Mouse (Mus musculus) thymus, postnatal 14 days (tissue): ENCODE measurements around the gene Fat4.

ENCODE experiments used
- DNase-seq: peaks from one replicate; pipeline ENCODE4 v3.0.0; 2021

Fat4 gene

GRCm38 (mm10) chr3:38907676-38908425 is 21.1 kb downstream of the Fat4 start:
- no peak for DNase-seq

DNA sequence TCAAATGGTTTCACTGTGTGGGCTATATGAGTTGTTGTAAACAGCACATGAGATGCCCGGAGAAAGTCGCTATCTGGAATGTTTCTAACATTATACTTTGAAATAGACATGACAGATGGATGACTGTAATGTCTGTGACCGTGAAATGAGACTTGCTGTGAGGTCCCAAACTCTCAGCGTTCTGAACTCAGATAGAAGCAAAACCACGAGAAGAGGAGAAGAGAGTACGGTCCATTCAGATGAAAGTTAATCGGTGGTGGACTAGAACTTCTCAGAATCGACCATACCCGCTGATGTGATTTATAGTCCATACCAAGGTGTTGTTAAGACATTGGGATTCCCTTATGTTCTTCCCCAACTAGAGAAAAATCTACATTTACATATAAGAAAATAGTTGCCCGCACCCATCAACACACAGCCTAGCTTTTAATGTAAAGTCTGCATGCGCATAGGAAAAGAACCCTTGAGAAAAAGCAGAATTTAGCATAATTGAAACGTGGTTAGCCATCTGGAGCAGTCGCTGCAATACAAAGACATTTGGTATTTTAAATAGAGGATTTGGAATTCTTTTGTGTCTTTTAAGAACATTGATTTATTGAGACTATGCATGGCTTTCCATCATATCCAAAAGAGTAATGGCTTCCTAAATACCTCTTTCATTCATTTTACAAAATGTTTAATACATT is 21.8 kb downstream of the Fat4 start:
- DNase-seq, result no peak

- no peak for DNase-seq
Measured at GRCm38 (mm10) chr3:38912768-38913487, 26.2 kb downstream of the Fat4 start.

- no peak for DNase-seq
Measured at GRCm38 (mm10) chr3:38913488-38914105, 26.9 kb downstream of the Fat4 start.

- no peak for DNase-seq
Measured at GRCm38 (mm10) chr3:38918926-38919325, 32.2 kb downstream of the Fat4 start.

DNA sequence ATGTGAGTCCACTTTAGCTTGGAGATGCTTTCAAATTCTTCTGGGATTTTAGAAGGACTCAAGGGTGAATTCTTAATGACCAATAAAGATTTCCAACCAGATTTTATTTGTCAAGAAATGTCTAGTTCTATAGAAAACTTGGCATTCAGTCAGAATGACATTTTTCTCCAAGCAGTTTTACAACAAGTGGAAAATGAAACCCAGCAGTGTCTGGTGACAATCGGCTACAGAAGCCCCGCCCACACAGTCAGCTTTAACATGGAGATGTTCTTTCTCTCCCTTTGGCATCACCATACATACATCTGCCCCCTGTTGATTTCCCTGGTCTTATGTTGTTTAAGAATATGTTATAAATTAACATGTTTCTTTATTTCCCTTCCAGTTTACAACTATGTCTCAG is 34.3 kb downstream of the Fat4 start:
- DNase-seq, result no peak

- no peak for DNase-seq
Measured at GRCm38 (mm10) chr3:38923251-38923686, 36.5 kb downstream of the Fat4 start.

DNA sequence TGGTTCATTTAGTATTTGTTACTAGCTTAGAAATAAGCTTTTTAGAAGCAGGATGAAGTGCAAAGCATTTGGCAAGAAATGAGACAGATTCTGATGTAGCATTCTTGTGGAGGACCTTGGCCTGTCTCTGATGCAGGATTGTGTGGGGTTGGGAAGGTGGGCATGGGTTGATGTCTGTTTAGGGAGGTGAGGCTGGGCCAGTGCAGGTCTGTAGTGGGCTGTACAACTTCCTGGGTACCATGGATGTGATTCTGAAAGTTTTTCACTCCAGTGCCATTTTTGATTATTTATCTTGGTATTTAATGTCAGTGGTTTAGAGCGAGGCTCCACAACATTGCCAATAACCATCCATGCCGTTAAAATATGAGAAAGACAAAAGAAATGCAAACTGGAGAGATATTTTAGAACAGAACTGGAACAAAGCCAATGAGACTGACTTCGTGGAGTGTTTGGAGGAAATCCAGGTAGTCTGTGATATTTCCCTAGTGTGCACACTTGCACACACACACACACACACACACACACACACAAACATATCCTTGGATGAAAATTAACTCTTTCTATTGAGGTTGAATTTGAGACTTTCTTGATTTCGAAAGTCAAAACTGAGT is 41.4 kb downstream of the Fat4 start:
- no peak for DNase-seq

DNA sequence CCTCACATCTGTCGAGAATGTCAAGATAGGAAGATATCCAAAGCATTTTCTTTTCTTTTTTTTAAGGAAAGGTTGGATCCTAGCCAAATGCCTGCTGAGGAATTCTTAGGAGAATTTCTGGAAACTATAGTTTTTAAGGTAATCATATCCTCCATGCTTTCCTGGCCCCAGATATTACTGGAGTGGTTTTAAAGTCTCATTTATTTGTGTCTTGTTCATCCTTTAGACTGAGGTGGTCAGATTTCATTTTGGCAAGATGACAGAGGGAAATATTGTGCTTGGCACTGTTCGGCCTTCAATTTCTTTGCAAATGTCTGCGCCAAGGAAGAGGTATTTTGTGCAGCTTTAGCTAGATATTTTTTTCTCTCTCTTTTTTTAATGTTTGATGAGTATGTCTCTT is 42.0 kb downstream of the Fat4 start:
- no peak for DNase-seq

DNA sequence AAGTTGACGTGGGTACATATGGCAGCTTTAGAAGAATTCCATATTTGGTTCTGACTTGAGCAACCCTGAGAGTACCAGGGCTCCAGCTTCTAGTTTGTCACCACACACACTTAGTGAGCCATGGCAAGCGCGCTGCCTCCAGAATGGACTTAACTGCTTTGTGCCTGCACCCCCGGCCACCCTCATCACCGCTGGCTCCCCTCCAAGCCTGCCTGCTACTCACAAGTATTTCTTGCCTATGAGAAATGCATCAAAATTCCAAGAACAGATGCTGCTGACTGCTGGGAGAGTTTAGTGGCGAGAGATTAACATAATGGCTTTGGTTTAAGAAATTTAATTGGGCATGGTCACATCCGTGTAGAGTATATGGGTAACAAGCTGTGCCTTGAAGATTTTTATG is 48.0 kb downstream of the Fat4 start:
- DNase-seq, result no peak

GRCm38 (mm10) chr3:38936485-38936884 is 49.7 kb downstream of the Fat4 start:
- DNase-seq, result no peak

DNA sequence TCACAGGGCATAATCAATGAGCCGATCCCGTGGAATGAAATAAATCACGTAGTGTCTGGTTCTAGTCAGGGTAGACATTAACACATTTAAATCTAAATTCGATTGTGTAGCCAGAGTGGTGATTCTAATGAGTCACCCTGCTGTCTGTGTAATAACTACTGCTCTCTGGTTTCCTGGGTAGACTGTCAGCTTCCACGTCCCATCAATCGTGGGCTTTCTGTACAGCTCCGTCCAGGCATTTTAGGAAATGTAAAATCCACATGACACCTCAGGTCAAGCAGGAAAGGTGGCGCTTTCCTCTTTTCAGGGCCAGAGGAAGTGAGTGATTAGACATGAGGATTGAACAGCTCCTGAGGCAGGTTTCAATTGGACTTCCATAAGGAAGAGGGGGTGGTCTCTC is 50.4 kb downstream of the Fat4 start:
- no peak for DNase-seq

DNA sequence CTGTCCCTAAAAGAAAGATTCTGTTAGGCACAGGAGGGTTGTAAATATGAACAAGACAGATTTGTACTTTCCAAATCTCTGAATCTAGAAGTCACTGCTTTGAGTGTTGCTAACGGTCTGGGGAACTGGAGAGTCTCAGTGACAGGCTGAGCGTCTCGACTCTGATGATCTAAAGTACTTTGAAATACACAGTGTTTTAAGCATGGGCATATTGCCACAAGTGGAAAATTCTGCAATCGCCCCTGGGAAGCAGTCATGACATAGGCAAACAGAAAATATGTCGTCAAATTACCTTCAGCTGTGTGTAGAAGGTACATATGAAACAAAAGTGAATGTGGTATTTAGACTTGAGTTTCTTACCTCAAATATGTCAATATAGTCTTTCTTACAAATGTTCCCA is 51.4 kb downstream of the Fat4 start:
- no peak for DNase-seq

- DNase-seq, result no peak
Measured at GRCm38 (mm10) chr3:38939573-38939972, 52.8 kb downstream of the Fat4 start.

DNA sequence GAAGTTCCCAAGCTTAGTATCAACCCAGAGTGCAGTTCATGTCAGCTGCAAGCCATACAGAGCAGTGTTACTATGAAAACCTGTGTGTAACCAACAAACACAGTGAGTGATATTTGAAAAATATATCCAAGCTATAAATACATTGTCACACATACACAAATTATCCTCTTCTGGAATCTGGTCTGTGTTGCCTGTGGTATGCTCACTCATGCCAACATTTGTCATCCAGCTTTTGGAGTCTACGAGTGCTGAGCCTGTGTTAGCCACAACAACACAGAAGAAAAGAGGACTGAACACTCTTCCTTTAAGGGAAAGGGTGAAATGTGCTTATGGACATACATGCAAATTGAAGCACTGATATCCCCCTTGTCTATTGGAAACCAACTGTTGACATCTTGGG is 53.6 kb downstream of the Fat4 start:
- DNase-seq, result no peak

DNA sequence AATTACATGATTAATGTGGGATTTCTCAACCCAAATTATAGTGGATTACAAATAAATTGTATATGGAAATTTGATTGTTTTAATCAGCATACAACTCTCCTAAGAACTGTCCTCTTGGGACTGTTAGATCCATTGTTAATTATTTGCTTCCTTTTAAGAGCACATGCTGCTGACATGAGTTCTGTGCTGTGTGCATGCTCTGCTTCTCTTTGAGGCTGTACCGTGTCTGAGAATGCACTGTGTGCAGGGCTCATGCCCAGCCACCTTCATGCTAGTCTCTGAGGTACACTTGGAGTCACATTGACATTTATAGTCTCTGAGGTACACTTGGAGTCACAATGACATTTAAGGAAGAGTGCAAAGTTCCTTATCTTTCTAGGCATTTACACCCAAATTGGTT is 58.4 kb downstream of the Fat4 start:
- no peak for DNase-seq

DNA sequence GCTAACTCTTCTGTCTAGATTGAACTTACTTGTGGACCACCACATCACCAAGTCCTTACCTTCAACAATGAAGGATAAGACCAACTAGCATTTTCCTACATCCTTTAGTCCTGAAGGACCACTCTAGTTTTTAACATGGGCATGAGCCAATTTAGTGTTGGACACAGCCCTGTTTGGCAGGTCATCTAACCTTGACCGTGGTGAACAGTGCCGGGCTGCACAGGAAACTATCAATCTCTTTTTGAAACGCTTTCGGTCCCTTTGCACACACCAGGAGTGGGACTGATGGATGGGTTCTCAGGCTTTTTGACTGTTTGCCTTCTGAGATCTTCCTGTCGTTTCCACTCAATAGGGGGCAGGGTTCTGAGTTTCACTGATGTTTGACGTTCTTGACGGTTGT is 61.0 kb downstream of the Fat4 start:
- no peak for DNase-seq

DNA sequence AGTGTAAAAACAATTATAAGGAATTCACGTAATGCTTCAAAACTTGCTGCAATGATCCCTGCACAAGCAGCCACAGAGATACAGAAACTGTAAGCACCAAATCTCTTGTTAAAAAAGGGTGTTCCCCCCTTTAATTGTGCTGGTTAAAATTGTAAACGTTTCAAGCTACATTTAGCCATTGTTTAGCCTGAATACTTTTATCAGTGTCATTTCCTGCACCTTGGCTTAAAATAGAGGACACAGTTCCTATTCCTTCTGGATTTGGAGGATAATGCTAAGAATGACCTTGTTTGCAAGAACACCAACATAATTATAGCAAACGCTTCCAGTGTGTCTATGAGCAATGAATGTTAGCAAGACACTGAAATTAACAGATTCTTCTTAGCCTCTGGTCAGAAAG is 65.9 kb downstream of the Fat4 start:
- DNase-seq, result no peak

DNA sequence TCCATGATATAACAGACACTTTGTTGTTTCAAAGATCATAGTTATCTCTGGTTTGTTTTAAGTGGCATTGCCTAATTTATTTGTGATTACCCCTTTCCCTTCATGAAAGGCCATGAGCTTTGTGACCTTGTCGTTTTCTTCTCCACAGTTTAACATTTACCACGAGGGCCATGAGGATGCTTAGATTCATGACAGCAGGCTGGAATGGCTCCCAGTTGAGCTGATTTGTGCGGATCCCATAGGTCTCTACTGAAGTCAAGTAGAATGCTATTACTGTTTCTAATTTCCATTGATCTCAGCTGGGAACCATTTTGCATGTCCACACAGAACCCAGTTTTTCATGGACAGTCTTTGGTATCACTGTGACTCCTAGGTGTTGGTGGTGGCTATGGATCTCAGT is 67.5 kb downstream of the Fat4 start:
- no peak for DNase-seq

DNA sequence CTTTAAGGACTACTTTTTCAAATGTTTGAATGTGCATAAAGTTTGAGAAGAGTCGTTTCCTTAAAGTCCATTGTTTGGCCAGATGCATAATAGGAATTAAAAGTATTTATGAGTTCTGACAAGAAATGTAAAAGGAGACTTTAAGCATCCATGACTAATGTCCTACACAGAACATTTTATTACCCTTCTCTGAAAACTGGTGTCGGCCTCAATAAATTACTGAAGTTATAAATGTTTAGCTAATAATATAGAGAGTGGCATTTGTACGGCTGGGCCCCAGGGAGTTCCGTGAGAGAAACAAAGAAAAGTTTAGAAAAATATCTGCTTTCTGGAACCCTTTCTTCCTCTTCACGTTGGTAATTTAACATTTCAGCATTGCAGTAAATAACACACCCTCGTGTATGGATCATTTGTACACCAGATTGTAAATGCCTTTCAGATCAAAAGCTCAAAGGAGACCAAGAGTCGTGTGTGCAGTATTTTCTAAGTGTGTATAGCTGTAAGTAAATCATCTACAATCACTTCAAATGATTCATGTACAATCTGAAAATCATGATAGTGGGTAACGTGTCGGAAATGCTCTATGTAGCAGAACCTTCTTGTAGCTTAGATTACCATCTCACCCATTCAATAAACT is 69.4 kb downstream of the Fat4 start:
- DNase-seq, result no peak

DNA sequence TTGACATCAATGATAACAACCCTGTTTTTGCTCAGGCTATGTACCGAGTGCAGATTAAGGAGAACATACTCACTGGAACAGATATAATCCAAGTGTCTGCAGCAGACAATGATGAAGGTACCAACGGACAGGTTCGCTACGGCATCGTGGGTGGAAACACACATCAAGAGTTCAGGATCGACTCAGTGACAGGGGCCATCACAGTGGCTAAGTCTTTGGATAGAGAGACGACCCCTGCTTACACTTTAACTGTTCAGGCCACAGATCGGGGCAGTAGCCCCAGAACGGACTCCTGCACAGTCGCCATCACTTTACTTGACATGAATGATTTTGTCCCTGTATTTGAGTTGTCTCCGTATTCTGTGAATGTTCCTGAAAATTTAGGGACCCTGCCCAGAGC is 70.4 kb downstream of the Fat4 start:
- no peak for DNase-seq

- no peak for DNase-seq
Measured at GRCm38 (mm10) chr3:38962328-38962727, 75.6 kb downstream of the Fat4 start.

DNA sequence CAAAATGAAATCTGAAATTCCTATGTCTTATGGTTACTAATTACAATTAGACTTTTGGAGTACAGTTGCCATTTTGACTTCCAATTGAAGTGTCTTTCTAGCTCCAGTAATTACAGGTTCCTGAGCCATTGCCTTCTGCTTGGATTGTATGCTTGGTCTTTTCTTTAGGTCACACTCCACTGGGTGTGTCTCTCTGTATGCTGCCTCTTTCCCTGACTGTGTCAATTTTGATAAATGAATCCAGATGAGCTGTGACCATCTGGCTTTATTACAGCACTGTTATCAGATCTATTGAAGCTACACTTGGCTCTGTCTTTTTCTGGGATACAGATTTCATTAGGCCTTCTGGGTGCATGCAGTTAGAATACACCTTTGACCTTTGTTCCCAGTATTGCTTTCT is 80.7 kb downstream of the Fat4 start:
- DNase-seq, result no peak
